Comparison of ENCODE assay signal across 7 mouse cellular contexts in the genomic region with DNA sequence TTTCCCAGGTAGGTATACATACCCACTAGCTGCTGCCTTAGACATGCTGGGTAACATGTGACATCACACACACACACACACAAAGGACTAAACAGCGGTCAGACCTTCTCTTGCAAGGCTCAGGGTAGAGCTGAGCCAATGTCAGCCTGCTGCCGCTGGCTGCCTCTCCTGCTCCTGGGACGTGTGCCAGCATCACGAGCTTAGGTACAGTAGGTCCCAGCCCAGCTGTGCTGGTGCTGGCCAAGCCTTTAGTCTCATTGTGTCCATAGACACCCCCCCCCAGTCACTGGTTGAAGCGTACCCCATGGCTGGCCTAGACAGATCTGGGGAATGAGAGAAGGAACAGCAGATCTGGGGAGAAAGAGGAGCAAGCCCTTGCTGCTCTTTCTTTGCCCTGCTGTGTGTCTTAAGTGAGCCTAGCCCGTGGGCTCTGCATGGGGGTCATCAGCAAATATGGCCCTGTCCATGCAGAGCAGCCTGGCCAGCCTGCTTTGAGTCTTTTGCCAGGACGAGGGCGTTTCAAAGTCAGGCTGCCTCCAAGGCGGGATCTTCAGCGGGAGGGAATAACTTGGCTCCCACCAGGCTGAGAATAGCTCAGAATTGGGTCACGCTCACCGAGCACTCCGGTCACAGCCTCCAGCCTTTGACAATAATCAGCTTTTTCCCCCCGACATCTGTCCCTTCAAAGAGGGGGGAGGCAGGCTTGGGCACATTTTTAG. TPM values are rescaled to one million over a fixed set of nuclear protein-coding genes. Genes with fewer than 3 reads are reported as not detected.
DNase-seq lines count a peak whose midpoint lies in the region; ATAC-seq and TF ChIP-seq lines count a peak whose summit lies in the region.

No protein-coding gene starts in this region.

- peak; percentile 82 for DNase-seq in adrenal gland, adult 2 months
- DNase-seq in cerebellum, adult 11 months = peak; percentile 67
- DNase-seq in gastrocnemius, adult 2 months = peak; percentile 91
- peak; percentile 67 to 71 for DNase-seq in layer of hippocampus, postnatal 10 days (ENCODE audit: low spot score in 2 of 2)

- H3K36me3 ChIP-seq in hindbrain, embryonic 12.5 days = 0 out of 2 replicates have a peak, but pooled peaks cover 4% of the 10 kb centered on the region
- H3K36me3 ChIP-seq in neural tube, embryonic 15.5 days = peaks cover 8% of the 10 kb centered on the region; the same call in 1 of the 2 replicates

- 20% methylated on average over 14 of the region's 14 CpGs for WGBS in hindbrain, embryonic 12.5 days
- WGBS in neural tube, embryonic 15.5 days = 16% methylated on average over 14 of the region's 14 CpGs

- peak overlapping the region; percentile 53 for H3K4me3 ChIP-seq in gastrocnemius, adult 2 months
- no peak overlapping the region for H3K4me3 ChIP-seq in hindbrain, embryonic 12.5 days
- H3K4me3 ChIP-seq in neural tube, embryonic 15.5 days (replicated peaks) = no peak overlapping the region

- intact Hi-C loops in gastrocnemius, adult 2 months (cut with DNase I) = no loop called here

- no peak overlapping the region for H3K9ac ChIP-seq in hindbrain, embryonic 12.5 days
- no peak overlapping the region for H3K9ac ChIP-seq in neural tube, embryonic 15.5 days (replicated peaks)

- no peaks in the 10 kb centered on the region for H3K27me3 ChIP-seq in hindbrain, embryonic 12.5 days
- H3K27me3 ChIP-seq in neural tube, embryonic 15.5 days (replicated peaks) = no peaks in the 10 kb centered on the region

- ATAC-seq in hindbrain, embryonic 12.5 days (ENCODE audit: low FRiP score) = peak; percentile 35; the same call in 1 of the 2 replicates
- peak; percentile 43 for ATAC-seq in neural tube, embryonic 15.5 days (ENCODE audit: low FRiP score)
- ATAC-seq in inflammation-experienced regulatory T-cells, adult 6 months = no peak

- no peak overlapping the region for H3K4me2 ChIP-seq in hindbrain, embryonic 12.5 days (replicated peaks)
- H3K4me2 ChIP-seq in neural tube, embryonic 15.5 days = peak overlapping the region; percentile 26; the same call in 1 of the 2 replicates

- TF ChIP-seq CTCF in gastrocnemius, adult 2 months (IDR thresholded peaks at IDR 0.05) = no peak

- peaks cover 42% of the 10 kb centered on the region for H3K4me1 ChIP-seq in hindbrain, embryonic 12.5 days
- H3K4me1 ChIP-seq in neural tube, embryonic 15.5 days = peaks cover 40% of the 10 kb centered on the region

- H3K9me3 ChIP-seq in hindbrain, embryonic 12.5 days (replicated peaks) = no peaks in the 10 kb centered on the region
- no peaks in the 10 kb centered on the region for H3K9me3 ChIP-seq in neural tube, embryonic 15.5 days (replicated peaks)

- peak overlapping the region; percentile 86 for H3K27ac ChIP-seq in gastrocnemius, adult 2 months
- H3K27ac ChIP-seq in hindbrain, embryonic 12.5 days = peak overlapping the region; percentile 76
- peak overlapping the region; percentile 83 for H3K27ac ChIP-seq in neural tube, embryonic 15.5 days (replicated peaks)

RNA-seq across cellular contexts. Expression of a gene that starts 9.6 kb away (rescaled TPM):
- total RNA-seq in adrenal gland, adult 2 months (2021) = 10 to 100 TPM; 13.7 to 15.8 TPM
- 74.9 and 79.6 TPM in 2 replicates for polyA plus RNA-seq in adrenal gland, adult 2 months (2012; rRNA removed)
- total RNA-seq in gastrocnemius, adult 2 months (2021) = 1 to 10 TPM; 3.1 to 3.8 TPM
- polyA plus RNA-seq in hindbrain, embryonic 12.5 days (2016; fragmentation: Nextera tagmentation; extraction: Ambion mirVana) = 10.7 and 10.8 TPM in 2 replicates
- total RNA-seq in layer of hippocampus, postnatal 10 days (2021) = 10 to 100 TPM; 16.3 to 19.8 TPM
- 9.6 and 10.8 TPM in 2 replicates for polyA plus RNA-seq in neural tube, embryonic 15.5 days (2015; fragmentation: Nextera tagmentation; extraction: Ambion mirVana)
- 1 to 10 TPM; 3.2 to 4.4 (median 3.3) TPM for polyA plus RNA-seq in inflammation-experienced regulatory T-cells, adult 6 months (2017; shearing (Covaris generic))

RNA-seq across cellular contexts. Expression of a gene that starts 15.4 kb away (rescaled TPM):
- 10 to 100 TPM; 30.9 to 96.5 TPM for total RNA-seq in adrenal gland, adult 2 months (2021)
- polyA plus RNA-seq in adrenal gland, adult 2 months (2012; rRNA removed) = 192 and 265 TPM in 2 replicates
- total RNA-seq in gastrocnemius, adult 2 months (2021) = 10 to 100 TPM in 1 of 2 experiments, 1 to 10 TPM in 1; 6.7 to 10.8 TPM
- polyA plus RNA-seq in hindbrain, embryonic 12.5 days (2016; fragmentation: Nextera tagmentation; extraction: Ambion mirVana) = 1,558 and 1,759 TPM in 2 replicates
- total RNA-seq in layer of hippocampus, postnatal 10 days (2021) = 1,000 to 10,000 TPM in 1 of 2 experiments, 100 to 1,000 TPM in 1; 969 to 1,026 TPM
- 1,500 and 1,731 TPM in 2 replicates for polyA plus RNA-seq in neural tube, embryonic 15.5 days (2015; fragmentation: Nextera tagmentation; extraction: Ambion mirVana)
- 10 to 100 TPM; 24.2 to 37.2 (median 31.8) TPM for polyA plus RNA-seq in inflammation-experienced regulatory T-cells, adult 6 months (2017; shearing (Covaris generic))

RNA-seq across cellular contexts. Expression of a gene that starts 25.5 kb away (rescaled TPM):
- total RNA-seq in adrenal gland, adult 2 months (2021) = 10 to 100 TPM; 32.5 to 37.7 TPM
- polyA plus RNA-seq in adrenal gland, adult 2 months (2012; rRNA removed) = 8.0 and 12.0 TPM in 2 replicates
- total RNA-seq in gastrocnemius, adult 2 months (2021) = 10 to 100 TPM; 14.7 to 19.2 TPM
- 60.4 and 62.3 TPM in 2 replicates for polyA plus RNA-seq in hindbrain, embryonic 12.5 days (2016; fragmentation: Nextera tagmentation; extraction: Ambion mirVana)
- total RNA-seq in layer of hippocampus, postnatal 10 days (2021) = 10 to 100 TPM; 38.4 to 38.9 TPM
- 61.5 and 65.2 TPM in 2 replicates for polyA plus RNA-seq in neural tube, embryonic 15.5 days (2015; fragmentation: Nextera tagmentation; extraction: Ambion mirVana)
- polyA plus RNA-seq in inflammation-experienced regulatory T-cells, adult 6 months (2017; shearing (Covaris generic)) = 10 to 100 TPM; 22.0 to 40.1 (median 36.7) TPM

RNA-seq across cellular contexts. Expression of a gene that starts 25.6 kb away (rescaled TPM):
- 10 to 100 TPM; 67.7 to 70.0 TPM for total RNA-seq in adrenal gland, adult 2 months (2021)
- polyA plus RNA-seq in adrenal gland, adult 2 months (2012; rRNA removed) = 191 and 279 TPM in 2 replicates
- total RNA-seq in gastrocnemius, adult 2 months (2021) = 10 to 100 TPM; 37.4 to 46.7 TPM
- polyA plus RNA-seq in hindbrain, embryonic 12.5 days (2016; fragmentation: Nextera tagmentation; extraction: Ambion mirVana) = 49.9 and 54.0 TPM in 2 replicates
- 10 to 100 TPM; 39.2 to 42.0 TPM for total RNA-seq in layer of hippocampus, postnatal 10 days (2021)
- 58.5 and 58.8 TPM in 2 replicates for polyA plus RNA-seq in neural tube, embryonic 15.5 days (2015; fragmentation: Nextera tagmentation; extraction: Ambion mirVana)
- 10 to 100 TPM; 55.8 to 85.0 (median 74.3) TPM for polyA plus RNA-seq in inflammation-experienced regulatory T-cells, adult 6 months (2017; shearing (Covaris generic))
